Mouse (Mus musculus) neural tube, embryonic 10.5 days (tissue): ENCODE measurements around the gene Bmp2k.

ENCODE experiments used
- DNase-seq: peaks from one replicate; pipeline ENCODE4 v3.0.0-alpha.2; 2017; ENCODE audit warnings: low spot score; ENCODE audit errors: extremely low spot score

The Bmp2k gene

DNA sequence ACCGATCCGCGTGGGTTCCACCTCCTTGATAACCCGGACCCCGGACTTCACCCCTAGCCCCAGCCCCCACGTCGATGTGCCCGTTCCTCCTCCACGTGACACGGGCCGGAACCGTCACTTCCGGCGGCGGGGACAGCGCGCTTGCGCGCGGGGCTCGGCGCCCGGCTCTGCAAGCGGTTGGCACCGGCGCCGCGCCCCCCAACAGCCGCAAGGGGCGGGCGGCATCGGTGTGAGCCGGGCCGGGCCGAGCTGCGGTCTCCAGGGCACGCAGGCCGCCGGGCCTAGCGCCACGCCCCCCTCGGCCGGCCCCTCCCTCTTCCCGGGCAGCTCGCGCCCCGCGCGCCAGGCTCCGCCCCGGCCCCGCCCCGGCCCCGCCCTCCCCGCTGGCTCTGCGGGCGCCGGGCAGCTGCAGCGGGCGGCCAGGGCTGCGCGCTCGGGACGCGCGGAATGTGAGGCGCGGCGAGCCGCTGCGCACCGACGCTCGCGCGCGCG is at the start of gene Bmp2k:
Gene Bmp2k (plus strand): TSS at position 380 of the 492 bp plus-strand sequence.
- DNase-seq: peak; percentile 91

DNA sequence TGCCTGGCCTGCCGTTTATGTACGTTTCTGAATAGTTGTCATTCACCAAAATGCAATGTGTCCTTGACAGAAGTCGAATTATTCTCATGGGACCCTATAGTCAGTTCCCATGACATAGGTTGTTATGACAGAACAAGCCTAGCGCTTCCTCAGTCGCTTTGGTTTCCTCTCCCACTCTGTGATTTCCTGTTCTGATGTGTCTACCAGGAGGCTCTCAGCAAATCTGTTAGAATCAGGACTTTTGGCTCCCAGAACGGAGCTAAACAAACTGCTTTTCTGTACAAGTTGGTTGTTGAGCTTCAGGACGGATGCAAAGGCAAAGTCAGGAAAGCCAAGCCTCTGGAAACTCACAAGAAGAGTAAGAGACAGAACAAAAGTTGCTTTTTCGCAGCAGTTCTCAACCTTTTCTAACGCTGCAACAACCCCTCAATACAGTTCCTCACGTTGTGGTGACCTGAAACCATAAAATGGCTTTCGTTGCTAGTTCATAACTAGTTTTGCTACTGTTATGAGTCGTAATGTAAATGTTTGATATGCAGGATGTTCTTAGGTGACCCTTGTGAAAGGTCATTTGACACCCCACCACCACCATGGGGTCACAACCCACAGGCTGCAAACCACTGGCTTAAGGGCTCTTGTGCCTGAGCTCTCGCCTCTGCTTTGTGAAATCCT is 48.5 kb upstream of the Bmp2k start:
- DNase-seq: no peak

DNA sequence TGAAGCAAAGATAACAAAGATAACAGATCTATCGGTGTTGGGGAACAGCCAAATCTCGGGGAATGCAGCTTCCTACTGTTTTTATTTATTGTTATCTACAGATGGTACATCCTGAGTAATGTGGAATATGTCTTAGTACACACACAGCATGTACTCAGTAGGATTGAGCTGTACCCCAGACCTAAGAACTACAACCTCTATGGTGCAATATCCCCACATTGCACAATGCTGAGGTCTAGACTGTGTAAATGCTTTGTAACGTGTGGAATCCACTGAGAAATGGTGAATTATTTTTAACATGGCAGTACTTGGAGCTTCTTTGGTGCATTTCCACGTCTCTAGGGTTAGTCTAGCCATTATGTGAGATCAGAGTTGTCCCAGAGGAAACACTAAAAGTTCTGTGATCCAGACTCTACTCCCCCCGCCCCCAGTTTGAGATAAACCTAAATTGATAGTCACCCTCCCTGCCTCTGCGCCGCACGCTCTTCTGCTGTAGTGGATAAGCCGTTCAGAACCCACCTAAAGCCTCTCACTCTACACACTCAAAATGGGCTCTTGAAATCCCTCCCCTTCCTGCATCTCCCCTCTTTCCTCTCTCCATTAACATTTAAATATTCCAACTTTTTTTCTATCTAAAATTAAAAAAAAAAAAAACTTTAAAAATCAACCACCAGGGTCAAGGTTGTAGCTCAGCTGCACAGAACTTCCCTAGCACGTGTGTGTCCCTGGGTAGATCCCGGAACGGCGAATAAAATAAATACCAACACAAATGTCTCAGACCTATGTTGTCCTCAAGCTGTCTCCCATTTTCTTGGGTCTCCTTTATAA is 47.4 kb upstream of the Bmp2k start:
- DNase-seq: no peak

DNA sequence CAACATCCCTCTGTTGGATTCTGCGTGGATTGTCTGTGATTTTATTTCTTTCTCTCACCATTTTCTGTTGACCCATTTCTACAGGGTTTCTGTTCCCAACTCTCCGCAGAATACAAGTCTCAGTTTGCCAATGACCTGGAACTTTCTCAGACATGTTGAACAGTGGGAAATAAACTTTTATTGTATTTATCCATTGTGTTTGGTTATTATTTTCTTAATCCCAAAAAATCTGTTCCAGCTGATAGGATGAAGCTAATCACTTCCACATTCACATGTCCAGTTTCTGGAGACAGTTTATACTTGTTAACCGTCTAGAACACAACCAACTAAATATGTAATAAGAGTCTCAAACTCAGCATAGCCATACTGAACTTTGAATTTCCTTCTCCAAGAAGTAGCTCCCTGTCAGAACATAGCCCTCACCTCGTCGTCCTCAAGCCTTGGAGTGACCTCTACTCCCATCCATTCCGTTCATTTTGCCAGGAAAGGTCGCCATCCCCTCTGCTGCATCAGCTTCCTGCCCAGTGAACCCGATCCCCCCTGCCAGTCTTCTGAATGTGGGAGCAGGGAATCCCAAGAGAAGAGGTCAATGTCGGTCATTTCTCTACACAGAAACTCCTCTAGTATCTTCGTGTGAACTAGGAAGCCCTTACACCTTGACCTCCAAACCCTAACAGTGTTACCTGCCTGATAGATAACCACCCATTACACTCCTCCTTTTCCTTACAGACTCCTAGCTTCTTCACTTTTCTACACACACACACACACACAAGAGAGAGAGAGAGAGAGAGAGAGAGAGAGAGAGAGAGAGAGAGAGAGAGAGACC is 46.6 kb upstream of the Bmp2k start:
- DNase-seq: no peak

DNA sequence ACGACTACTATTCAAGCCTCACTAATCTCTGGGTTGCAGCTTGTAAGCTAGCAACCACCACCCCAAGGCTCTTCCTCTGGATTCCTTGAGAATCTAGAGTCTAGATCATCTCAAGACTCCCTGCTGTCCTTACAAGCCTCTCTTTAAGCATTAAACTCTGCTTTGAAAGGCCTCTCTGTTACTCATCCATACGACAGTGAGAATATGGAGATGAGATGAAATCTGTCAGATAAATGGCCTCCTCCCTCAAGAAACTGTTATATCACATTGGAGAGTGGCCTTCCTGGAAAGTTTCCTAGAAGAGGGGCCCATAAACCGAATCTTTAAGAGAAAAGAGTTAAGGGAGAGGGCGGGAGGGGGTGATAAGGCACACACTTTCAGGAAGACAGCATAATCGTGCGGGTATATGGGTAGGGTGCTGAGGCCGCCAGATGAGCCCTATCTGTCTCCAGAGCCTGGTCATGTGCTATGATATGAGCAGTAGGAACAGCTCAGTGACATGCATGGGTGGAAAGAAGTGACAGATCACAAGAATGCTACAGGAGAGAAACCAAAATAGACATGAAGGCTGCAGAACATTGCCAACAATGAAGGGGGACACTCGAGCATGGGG is 45.9 kb upstream of the Bmp2k start:
- no peak for DNase-seq

DNA sequence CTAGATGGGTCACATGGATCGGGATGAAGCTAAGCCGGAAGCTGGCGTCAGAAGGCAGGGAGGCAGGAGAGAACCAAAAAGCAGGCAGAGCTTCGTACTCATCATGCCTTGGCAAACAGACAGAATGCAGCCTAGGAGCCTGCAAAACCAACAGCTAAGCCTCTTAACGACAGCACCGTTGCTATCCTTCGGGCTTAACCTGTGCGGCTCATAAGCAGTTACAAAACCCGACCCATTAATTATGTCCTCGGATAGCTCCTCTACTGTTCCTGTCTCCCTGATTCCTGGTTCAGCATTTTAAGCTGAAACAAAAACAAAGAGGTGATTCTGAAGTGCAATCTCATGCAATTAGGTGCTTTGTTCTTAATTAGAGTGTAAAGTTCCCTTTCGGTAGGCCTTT is 43.4 kb upstream of the Bmp2k start:
- no peak for DNase-seq

DNA sequence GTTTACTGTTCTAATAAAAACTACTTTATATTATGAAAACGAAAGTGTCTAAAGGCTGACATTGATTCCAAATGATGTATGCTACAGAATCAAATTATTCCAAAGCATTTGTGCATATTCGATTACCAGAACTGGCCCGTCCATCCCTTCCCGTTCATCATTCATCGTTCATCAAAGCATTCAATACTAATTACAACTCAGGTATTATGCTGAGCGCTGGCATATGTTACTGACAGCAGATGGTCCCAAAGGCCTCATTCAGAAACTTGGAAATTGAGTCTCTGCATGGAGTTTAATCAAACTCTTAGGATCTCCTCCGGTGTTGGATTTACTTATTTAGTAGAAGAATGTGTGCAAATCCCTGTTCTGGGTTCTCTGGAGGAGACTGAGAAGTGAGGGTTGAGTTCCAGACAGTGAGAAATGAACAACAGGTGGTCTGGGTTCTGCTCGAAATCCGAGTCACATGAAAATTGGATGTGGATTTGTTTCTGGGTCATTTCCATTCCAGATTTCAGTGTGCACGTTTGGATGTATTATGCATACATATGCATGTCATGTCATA is 42.9 kb upstream of the Bmp2k start:
- DNase-seq: no peak

DNA sequence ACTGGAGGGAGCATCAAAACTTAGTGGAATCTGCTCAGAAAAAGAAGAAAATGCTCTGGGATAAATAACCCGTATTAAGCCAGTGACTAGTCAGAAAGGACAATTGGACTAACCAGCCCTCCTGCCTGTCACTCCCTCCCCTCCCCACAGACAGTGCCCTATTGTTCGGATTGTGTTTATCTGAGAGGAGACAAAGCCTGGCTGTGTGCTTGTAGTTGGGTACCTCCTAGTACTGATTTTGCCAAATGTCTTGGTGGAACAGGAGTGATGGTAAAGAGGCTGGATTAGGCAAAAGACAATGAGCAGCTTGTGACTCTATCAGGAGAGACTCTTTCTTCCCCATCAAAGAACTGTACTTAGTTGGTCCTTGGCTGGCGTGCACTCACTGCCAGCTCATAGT is 40.6 kb upstream of the Bmp2k start:
- no peak for DNase-seq

DNA sequence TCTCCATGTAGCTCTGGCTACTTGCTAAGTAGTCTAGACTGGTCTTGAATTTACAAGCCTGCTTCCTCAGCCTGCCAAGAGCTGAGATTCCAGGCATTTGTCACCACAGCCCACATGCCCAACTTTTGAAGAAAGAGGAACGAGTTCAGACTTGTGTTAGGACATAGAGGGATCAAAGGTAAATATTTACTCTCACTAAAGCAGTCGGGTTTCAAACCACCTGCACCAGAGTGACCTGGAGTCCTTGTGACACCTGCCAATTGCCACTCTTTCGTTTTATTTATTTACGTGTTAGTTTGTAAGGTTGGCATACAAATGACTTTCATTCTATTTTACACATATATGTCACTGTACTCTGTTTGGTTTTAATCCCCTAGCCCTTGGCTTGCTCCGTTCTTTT is 36.4 kb upstream of the Bmp2k start:
- no peak for DNase-seq

DNA sequence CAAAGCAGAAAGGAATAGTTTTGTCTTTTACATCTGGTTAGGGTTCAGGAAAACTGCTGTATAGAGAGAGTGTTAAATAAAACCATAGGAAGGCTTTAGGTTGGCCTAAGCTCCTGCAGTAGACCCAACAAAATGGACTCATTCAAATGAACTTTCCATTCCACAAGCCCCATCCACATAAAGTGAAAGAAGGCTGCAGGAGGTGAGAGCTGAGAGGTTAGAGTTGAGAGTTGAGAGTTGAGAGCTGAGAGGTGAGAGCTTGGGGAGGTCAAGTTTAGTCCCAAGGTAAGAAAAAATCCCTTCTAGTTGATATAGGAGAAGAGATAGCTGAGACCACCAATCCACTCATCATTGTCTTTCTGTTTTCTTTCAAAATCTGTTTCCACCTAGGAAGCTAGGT is 35.6 kb upstream of the Bmp2k start:
- DNase-seq: no peak

DNA sequence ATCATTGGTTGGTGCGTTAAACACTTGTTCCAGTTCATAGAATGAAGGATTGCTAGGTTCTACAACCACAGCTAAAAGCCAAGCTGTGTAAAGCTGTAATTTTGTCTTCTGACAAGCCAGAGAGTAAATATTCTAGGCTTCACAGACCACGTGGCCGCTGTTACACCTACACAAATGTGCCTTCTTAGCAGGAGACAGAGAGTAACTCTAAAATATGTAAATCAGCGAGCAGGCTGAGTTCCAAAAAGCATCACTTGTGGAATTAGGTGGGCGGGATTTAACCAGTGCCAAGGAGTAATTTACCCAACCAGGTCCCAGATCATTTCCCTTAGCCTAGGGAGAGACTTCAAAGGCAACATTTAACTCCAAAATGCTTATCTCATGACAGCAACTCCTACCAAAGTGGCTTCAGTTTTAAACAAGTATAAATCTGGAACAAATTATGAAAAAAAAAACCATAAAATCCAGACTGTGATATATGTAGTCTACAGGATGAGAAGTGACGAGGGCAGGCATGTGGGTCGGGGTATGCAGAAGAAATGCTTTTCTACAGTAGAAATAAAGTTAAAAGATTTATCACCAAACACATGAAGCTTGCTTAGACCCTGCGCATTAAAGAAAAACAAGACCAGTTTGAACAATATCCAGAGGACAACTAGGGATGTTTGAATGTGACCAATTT is 35.1 kb upstream of the Bmp2k start:
- DNase-seq: no peak

DNA sequence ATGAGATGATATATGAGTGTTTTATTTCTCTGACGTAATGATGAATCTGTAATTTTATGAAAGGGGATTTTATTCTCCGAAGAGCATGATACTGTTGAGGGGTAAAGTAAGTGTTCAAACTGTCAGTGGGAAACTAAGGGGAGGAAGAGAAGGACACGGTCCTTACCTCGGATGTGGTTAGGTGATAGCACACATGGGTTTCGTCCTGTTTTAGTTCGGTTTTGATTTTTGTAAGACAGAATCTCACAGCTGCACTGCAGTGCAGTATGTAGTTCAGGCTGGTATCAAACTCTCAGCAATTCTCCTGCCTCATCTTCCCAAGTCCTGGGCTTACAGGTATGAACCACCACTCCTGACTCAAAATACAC is 34.6 kb upstream of the Bmp2k start:
- DNase-seq: no peak

DNA sequence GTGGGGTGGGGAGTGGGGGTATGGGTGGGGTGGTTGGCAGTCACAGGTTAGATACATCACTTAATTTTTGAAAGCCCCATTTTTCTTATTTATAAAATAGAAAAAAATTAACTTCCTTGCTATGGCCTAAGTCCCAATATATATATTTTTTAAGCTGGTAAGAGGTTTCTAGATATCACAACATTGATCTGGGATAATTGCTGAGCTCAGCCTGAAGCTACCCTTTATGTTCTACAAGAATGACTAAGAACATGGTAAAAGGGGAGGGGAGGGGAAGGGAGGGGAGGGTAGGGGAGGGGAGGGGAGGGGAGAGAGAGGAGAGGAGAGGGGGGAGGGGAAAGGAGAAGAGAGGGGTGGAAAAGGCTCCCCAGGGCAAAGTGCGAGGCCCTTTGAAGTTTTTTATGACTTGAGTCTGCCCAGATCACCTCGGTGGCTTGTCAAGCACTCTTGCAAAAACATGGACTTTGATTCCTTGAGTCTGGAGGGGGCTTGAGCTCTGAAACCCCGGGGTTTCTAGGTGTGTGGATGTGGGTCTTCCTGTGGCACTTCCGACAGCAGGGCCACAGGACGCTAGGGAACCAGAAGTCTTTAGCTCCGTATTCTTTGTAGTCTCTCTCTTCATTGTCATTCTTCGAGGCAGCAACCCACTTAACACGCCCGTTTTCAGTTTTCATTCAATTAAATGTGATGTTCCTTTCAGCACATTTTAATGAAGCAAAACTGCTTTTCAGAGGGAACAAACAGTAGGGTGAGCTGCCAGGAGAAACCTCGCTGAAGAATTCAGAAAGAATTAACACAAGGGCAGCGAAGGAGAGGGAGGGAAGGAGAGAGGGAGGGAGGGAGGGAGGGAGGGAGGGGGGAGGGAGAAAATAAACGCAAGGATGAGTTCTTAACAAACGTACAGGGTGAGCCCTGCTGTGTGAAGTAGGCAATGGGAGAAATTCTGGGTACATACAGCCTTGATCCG is 33.1 kb upstream of the Bmp2k start:
- peak; percentile 47 for DNase-seq

DNA sequence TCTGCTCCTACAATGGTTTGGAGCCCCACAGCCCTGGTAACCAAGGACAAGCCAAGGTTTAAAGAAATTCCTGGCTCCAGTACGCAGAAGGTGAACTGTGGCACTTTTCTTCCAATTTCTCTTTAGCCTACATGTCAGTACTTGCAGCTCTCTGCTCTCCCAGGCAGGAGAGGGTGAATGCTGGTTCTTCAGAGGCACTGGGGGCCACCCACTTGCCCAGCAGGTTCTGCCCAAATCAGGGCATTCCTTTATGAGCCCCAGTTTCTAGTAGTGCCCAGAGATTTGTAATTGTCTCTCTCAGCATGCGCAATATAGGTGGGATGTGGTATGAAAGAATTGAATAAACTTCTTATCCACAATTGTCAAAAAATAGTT is 32.5 kb upstream of the Bmp2k start:
- no peak for DNase-seq

DNA sequence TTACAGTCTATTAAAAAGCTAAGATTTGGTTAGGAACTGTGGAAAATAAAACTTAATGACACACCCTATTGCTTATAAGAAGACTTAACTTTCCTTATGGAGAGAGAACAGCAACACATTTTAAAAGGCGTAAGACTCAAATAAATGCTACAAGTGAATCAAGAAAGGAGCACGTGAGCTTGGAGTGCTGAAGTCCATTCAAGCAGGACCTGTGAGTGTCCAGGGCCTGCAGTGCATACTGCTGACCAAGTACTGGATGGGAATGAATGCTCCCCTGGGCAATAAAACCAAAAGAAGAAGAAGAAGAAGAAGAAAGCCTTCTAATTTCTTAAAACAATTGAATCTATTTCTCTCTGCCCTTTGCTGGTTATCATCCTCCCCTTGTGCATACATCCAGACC is 32.0 kb upstream of the Bmp2k start:
- no peak for DNase-seq

DNA sequence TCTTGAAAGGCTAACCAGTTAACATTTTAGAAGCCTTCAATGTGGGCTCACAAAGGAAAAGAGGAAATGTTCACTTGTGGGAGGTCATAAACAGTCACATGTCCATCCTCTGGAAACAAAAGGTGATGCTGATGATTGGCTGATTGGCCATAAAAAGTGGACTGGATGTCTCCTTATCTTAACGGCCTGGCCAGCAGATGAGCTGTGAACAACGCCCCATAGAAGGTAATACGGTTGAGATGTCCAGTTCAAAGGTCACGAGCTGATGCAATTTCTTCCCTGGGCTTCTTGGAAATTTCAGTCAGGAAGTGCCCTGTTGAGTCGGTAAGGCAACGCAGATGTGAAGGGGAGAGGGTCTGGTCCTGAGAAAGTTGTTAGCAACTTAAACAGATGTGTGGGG is 28.9 kb upstream of the Bmp2k start:
- DNase-seq: peak; percentile 44

DNA sequence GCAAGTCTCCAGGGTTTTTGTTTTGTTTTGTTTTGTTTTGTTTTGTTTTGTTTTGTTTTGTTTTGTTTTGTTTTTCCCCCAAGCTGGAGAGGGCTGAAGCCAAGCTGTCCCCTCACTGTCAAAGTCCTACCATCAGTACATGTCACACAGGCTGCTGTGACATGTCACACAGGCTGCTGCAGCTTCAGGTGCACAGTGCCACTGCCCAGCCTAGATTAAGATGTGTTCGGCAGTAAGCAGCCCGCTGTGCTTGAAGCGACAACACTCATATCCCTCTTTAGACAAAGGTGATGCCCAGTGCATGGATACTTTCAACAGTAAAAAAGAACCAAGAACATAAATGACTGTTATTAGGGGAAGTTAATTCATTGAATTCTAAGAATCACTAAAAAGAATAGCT is 28.5 kb upstream of the Bmp2k start:
- no peak for DNase-seq

DNA sequence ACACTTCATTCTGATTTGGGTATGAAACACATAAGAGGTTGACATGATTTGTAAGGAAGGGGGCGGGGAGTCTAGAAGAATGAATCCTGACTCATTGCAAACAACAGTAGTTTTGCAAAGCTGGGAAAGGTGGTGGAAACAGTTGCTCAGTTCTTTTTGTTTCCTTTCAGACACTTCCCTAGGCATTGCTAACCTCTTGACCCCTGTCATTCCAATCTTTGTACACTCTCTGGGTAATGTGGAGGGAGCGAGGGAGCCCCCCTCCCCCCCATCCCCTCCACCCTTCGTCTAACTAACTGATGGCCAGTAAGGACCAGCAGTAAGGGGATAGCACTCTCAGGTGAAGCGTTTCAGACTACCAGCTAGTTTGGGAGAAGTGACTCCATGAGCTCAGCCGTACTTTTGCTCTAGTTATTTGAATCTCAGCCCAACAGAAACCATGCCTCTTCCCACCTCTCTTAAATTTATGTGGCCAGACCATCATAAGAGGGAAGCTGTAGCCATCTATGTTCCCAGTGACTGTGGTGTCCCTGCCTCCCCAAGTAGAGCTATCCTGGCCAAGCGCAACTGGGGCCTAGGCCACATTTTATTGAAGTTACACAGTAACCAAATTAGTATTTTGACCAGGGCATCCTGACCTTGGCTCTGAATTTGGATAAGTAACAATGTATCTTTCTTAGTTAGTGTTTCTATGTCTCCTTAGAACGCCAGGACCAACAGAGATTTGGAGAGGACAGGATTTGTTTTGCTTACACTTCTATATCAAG is 27.6 kb upstream of the Bmp2k start:
- DNase-seq: peak; percentile 26

DNA sequence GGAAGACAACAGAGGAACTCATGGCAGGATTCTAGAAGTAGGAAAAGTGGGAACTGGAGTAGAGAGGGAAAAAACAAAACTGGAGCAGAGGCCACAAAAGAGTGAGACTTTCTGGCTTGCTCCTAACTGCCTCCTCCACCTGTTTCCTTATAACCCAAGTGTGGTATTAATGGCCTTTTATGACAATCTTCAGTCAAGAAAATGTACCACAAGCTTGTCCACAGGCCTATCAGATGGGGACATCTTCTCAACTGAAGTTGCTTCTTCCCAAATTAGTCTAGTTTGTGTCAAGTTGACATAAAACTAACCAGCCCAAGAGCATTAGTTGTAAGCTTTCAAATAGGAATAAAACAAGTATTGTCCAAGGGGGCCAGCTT is 27.0 kb upstream of the Bmp2k start:
- DNase-seq: no peak
